Mouse (Mus musculus): ENCODE measurements around the gene Hnrnpc. TPM values are rescaled to one million over a fixed set of nuclear protein-coding genes. Genes with fewer than 3 reads are reported as not detected.
A peak's percentile ranks its signal among the peaks of the same experiment; 100 is the strongest.

Hnrnpc gene
- 8.4 and 22.4 TPM in 2 replicates for polyA plus RNA-seq (2012; rRNA removed)

DNA sequence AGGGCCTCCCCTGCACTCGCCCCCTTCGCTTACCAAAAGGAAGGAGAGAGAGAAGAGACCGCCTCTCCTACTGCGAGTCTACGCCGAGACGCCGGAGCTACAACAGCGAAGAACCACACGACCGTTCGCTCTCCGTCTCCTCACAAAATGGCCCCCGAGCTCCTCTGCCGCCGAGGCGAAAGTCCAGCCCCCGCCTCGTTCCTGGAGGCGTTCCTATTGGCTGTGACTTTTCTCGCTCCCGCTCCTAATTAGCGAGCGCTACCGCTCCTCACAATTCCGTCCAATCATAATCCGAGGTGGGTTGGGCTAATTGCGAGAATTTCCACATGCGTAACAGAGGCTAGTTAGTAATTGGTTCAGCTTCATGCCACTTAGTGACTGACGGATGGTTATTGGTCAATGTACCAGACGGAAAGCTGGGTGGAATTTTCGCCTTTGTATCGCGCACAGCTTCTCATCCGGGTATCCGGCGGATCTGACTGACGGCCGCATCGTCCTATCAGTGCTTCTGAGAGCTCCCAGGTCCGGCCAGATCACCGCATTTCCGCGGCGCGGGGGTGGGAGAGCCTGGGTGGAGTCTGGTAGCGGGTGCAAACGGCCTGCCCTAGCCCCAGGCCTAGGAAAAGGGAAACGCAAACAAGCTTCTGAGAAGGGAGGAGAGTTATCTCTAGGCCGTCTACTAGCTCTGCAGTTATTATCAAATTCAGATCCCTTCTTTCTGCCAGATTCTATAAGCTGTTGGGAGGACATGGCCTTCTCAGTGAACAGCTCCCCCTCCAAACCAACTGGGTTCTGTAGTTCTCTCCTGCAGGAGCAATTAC, at the start of gene Hnrnpc:
Gene Hnrnpc (minus strand): TSS at position 173 of the 821 bp plus-strand sequence.
- TF ChIP-seq CTCF (IDR thresholded peaks at IDR 0.05; ENCODE audit: extremely low read depth, insufficient read length, insufficient replicate concordance, low read depth, low read length) (no peak), POLR2A (IDR thresholded peaks at IDR 0.05; ENCODE audit: low read depth, low read length) (peak; percentile 96)
- peaks cover 6% of the 10 kb centered on the region for H3K36me3 ChIP-seq (ENCODE audit: control insufficient read depth, insufficient read depth, low read length)
- peaks cover 9% of the 10 kb centered on the region for H3K4me1 ChIP-seq (ENCODE audit: control insufficient read depth, insufficient read depth, insufficient read length, low read length)
- peak within 1 kb of the TSS; percentile 96 for H3K4me3 ChIP-seq (ENCODE audit: low read depth, low read length)
- under 1% methylated on average over 50 of the region's 50 CpGs for WGBS
- no peaks in the 10 kb centered on the region for H3K27me3 ChIP-seq (ENCODE audit: control insufficient read depth, insufficient read depth, low read length)
- H3K27ac ChIP-seq (ENCODE audit: insufficient read depth, low read depth, low read length), result peak within 1 kb of the TSS; percentile 96

DNA sequence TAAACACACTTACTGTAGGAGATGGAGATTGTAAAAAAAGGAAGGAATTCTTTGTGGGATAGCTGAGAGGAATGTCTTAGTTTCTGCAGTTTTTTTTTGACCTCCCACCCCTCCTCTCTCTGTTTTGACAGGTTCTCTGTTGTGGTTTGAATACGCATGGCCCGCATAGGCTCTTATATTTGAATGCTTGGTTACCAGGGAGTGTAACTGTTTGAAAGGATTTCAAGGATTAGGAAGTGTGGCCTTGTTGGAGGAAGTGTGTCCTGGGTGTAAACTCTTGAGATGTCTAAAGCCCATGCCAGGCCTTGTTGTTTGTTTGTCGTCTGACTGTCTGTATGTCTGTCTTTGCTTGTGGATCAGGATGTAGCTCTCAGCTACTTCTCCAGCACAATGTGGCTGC, 48.8 kb upstream of the Hnrnpc start:
- H3K27me3 ChIP-seq (ENCODE audit: control insufficient read depth, insufficient read depth, low read length), result no peaks in the 10 kb centered on the region
- TF ChIP-seq CTCF (IDR thresholded peaks at IDR 0.05; ENCODE audit: extremely low read depth, insufficient read length, insufficient replicate concordance, low read depth, low read length), result no peak
- TF ChIP-seq POLR2A (IDR thresholded peaks at IDR 0.05; ENCODE audit: low read depth, low read length), result no peak
- no peak overlapping the region for H3K4me3 ChIP-seq (ENCODE audit: low read depth, low read length)
- H3K4me1 ChIP-seq (ENCODE audit: control insufficient read depth, insufficient read depth, insufficient read length, low read length), result peaks cover 2% of the 10 kb centered on the region; the same call in 1 of the 2 replicates
- H3K36me3 ChIP-seq (ENCODE audit: control insufficient read depth, insufficient read depth, low read length), result no peaks in the 10 kb centered on the region
- H3K27ac ChIP-seq (ENCODE audit: insufficient read depth, low read depth, low read length), result no peak overlapping the region
- WGBS, result 59% methylated on average over 3 of the region's 3 CpGs

DNA sequence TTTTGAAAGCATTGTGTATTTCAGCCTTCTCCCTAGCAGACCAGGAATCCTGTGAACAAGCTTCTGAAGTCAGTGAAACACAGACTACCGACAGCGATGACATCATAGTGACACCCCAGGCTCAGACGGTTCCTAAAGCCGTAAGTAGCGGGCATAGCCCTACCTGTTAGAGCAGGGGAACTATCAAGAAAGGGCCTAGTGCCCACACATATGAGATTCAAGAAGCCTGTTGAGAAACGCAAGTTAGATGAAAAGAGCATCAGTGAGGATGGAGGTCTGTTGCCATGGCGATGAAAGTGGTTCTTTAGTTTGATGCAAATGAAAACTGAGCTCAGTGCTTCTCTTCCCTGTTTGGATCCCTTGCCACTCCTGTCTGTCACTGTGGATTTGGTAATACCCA, 48.4 kb upstream of the Hnrnpc start:
- H3K4me3 ChIP-seq (ENCODE audit: low read depth, low read length), result no peak overlapping the region
- peaks cover 2% of the 10 kb centered on the region; the same call in 1 of the 2 replicates for H3K4me1 ChIP-seq (ENCODE audit: control insufficient read depth, insufficient read depth, insufficient read length, low read length)
- TF ChIP-seq CTCF (IDR thresholded peaks at IDR 0.05; ENCODE audit: extremely low read depth, insufficient read length, insufficient replicate concordance, low read depth, low read length) (no peak), POLR2A (IDR thresholded peaks at IDR 0.05; ENCODE audit: low read depth, low read length) (no peak)
- no peak overlapping the region for H3K27ac ChIP-seq (ENCODE audit: insufficient read depth, low read depth, low read length)
- no peaks in the 10 kb centered on the region for H3K27me3 ChIP-seq (ENCODE audit: control insufficient read depth, insufficient read depth, low read length)
- WGBS, result 57% methylated on average over 7 of the region's 7 CpGs
- H3K36me3 ChIP-seq (ENCODE audit: control insufficient read depth, insufficient read depth, low read length), result no peaks in the 10 kb centered on the region

DNA sequence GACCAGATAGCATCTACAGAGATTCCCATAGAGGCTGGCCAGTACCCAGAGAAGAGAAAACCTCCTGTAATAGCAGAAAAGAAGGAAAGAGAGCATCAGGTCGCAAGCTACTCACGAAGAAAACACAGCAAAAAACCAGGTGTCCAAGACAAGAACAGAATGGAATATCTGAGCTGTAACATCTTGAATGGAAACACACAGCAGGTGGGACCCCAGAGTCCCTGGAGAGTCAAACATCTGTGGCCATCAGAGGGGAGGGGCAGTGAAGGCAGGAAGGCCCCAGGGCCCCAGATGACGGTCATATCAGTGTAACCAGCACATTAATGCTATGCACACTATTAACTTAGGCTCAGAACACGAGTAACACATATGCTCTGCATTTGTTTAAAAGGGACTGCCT, 46.1 kb upstream of the Hnrnpc start:
- TF ChIP-seq POLR2A (IDR thresholded peaks at IDR 0.05; ENCODE audit: low read depth, low read length) (no peak), CTCF (IDR thresholded peaks at IDR 0.05; ENCODE audit: extremely low read depth, insufficient read length, insufficient replicate concordance, low read depth, low read length) (no peak)
- H3K27me3 ChIP-seq (ENCODE audit: control insufficient read depth, insufficient read depth, low read length), result no peaks in the 10 kb centered on the region
- no peaks in the 10 kb centered on the region for H3K36me3 ChIP-seq (ENCODE audit: control insufficient read depth, insufficient read depth, low read length)
- H3K4me3 ChIP-seq (ENCODE audit: low read depth, low read length), result no peak overlapping the region
- WGBS, result 65% methylated on average over 4 of the region's 4 CpGs
- H3K4me1 ChIP-seq (ENCODE audit: control insufficient read depth, insufficient read depth, insufficient read length, low read length), result no peaks in the 10 kb centered on the region
- H3K27ac ChIP-seq (ENCODE audit: insufficient read depth, low read depth, low read length), result no peak overlapping the region

DNA sequence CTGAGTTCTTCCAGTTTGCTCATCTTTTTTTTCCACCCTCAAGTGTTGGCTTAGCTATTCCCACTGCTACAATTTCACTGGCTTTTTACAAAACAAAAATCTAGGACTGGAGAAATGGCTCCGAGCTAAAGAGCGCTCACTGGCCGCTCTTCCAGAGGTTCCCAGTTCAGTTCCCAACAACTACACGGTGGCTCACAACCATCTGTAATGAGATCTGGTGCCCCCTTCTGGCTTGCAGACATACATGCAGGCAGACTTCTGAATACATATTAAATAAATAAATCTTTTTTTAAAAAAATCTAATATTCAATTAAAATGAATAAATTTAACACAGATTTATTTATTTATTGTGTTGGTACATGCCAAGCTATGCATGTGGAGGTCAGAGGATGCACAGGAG, 42.7 kb upstream of the Hnrnpc start:
- Histone ChIP-seq H3K4me1 (ENCODE audit: control insufficient read depth, insufficient read depth, insufficient read length, low read length) (peaks cover 3% of the 10 kb centered on the region; the same call in 1 of the 2 replicates), H3K27me3 (ENCODE audit: control insufficient read depth, insufficient read depth, low read length) (no peaks in the 10 kb centered on the region), H3K4me3 (ENCODE audit: low read depth, low read length) (no peak overlapping the region), H3K27ac (ENCODE audit: insufficient read depth, low read depth, low read length) (no peak overlapping the region), H3K36me3 (ENCODE audit: control insufficient read depth, insufficient read depth, low read length) (no peaks in the 10 kb centered on the region)
- WGBS, result 71% methylated on average over 4 of the region's 4 CpGs
- TF ChIP-seq CTCF (IDR thresholded peaks at IDR 0.05; ENCODE audit: extremely low read depth, insufficient read length, insufficient replicate concordance, low read depth, low read length), result peak; percentile 40; the same call in 1 of the 2 replicates
- TF ChIP-seq POLR2A (IDR thresholded peaks at IDR 0.05; ENCODE audit: low read depth, low read length), result no peak

DNA sequence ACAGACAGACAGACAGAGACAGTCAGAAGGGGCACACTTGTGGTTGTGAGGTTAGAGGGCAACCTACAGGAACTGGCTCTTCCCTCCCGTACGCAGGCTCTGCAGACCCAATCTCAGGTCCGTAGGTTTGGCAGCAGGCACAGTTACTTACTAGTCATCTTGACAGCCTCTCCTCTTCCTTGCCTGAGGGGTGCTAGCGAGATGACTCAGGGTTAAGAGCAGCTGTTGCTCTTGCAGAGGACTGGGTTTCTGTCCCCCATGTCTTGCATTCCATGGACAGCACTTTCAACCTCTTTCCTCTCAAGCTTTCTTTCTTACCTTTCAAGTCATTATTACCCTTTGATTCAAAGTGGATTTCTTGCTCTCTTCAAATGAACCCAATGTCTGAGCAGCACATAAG, 40.3 kb upstream of the Hnrnpc start:
- WGBS, result 86% methylated on average over 4 of the region's 4 CpGs
- H3K4me3 ChIP-seq (ENCODE audit: low read depth, low read length), result no peak overlapping the region
- no peaks in the 10 kb centered on the region for H3K27me3 ChIP-seq (ENCODE audit: control insufficient read depth, insufficient read depth, low read length)

DNA sequence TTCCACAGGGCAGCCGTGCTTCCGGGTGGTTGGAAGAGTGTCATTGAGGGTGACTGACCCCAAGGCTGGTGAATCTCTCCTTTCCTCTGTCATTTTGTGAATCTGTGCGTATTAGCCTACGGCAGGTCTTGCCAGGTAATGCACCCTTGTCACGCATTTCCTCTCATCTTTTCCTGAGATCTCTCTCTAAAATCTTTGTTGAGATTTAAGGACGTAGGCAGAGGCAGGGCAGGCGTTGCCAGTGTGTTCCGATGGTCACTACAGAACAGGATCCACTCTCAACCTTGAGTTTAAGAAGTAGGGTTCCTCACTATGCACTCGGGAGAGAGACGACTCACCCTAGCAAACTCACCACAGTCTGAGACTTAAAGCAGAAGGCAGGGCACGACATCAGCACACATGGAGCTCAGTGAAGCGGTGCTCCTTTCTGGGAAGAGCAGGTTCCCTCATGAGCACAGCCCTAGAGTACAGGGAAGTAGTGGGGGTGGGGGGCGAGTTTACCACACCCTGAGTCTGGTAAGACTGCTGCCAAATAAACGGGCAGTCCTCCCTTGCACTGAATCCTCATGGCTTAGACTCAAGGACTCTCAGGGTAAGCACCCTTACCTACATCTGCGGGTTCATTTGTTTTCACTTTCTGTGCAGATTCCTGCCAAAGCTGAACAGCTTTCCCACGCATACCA, 37.8 kb upstream of the Hnrnpc start:
- Histone ChIP-seq H3K27ac (ENCODE audit: insufficient read depth, low read depth, low read length) (no peak overlapping the region), H3K4me1 (ENCODE audit: control insufficient read depth, insufficient read depth, insufficient read length, low read length) (peaks cover 4% of the 10 kb centered on the region; the same call in 1 of the 2 replicates), H3K36me3 (ENCODE audit: control insufficient read depth, insufficient read depth, low read length) (no peaks in the 10 kb centered on the region), H3K4me3 (ENCODE audit: low read depth, low read length) (peak overlapping the region; percentile 50), H3K27me3 (ENCODE audit: control insufficient read depth, insufficient read depth, low read length) (no peaks in the 10 kb centered on the region)
- 40% methylated on average over 16 of the region's 16 CpGs for WGBS
- no peak for TF ChIP-seq CTCF (IDR thresholded peaks at IDR 0.05; ENCODE audit: extremely low read depth, insufficient read length, insufficient replicate concordance, low read depth, low read length)
- TF ChIP-seq POLR2A (IDR thresholded peaks at IDR 0.05; ENCODE audit: low read depth, low read length), result no peak

More for the DNA sequence above, 40.3 kb upstream of the Hnrnpc start:
- Histone ChIP-seq H3K27ac (ENCODE audit: insufficient read depth, low read depth, low read length) (no peak overlapping the region), H3K36me3 (ENCODE audit: control insufficient read depth, insufficient read depth, low read length) (no peaks in the 10 kb centered on the region), H3K4me1 (ENCODE audit: control insufficient read depth, insufficient read depth, insufficient read length, low read length) (peaks cover 4% of the 10 kb centered on the region; the same call in 1 of the 2 replicates)
- TF ChIP-seq POLR2A (IDR thresholded peaks at IDR 0.05; ENCODE audit: low read depth, low read length) (no peak), CTCF (IDR thresholded peaks at IDR 0.05; ENCODE audit: extremely low read depth, insufficient read length, insufficient replicate concordance, low read depth, low read length) (no peak)

Data from small intestine, adult 2 months (tissue).